Mouse (Mus musculus) stomach, adult 2 months (tissue): ENCODE results near the gene Impg1. TPM values are rescaled to one million over a fixed set of nuclear protein-coding genes. Genes with fewer than 3 reads are reported as not detected.

Experiments
- polyA plus RNA-seq: library from polyadenylated mRNA; depleted of rRNA; stranded (reverse); fragments of >200 nt; gene quantifications from 2 replicates; pipeline ENCODE4 v1.2.3, GENCODE M21; 2012; rRNA removed

The Impg1 gene
- not detected in 2 replicates for polyA plus RNA-seq

DNA sequence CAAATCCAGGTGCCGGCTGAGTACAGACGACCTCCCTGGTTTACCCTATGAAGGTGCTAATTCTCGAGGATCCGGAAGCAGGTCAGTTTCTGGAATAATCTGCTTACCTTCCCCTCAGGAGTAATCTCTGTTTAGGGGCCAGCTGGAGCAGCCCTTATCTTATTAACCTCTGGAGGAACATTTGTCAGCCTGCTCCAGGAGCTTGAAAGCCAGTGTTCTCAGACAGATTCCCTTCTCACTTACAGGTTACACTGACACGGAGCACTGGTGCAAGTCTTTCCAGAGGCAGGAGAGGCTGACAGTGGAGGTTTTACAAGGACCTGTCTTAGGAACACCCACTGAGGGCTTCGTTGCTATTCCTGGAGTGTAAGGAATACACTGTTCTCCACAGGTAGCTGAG is at the start of gene Impg1:
Gene Impg1 (minus strand): TSS at position 101 of the 400 bp plus-strand sequence.

